Mouse (Mus musculus): Measurements from ENCODE around the gene Slc27a4.

- no peak for TF ChIP-seq CTCF (IDR thresholded peaks at IDR 0.05; ENCODE audit: low read depth)
- TF ChIP-seq EP300 (IDR thresholded peaks at IDR 0.05; ENCODE audit: low read depth), result no peak
Observed at GRCm38 (mm10) chr2:29865125-29865524, 62.7 kb downstream of the Slc27a4 start.

Measured in heart, postnatal 0 days (tissue).